Mouse (Mus musculus) inflammation-experienced regulatory T-cells, adult 6 months (primary cell): ENCODE measurements around the gene Lipm. TPM values are rescaled to one million over a fixed set of nuclear protein-coding genes. Genes with fewer than 3 reads are reported as not detected.

Experiments
- ATAC-seq: one replicate; pipeline ENCODE4 v1.8.0; 2017
- polyA plus RNA-seq, 3 experiments: library from polyadenylated mRNA; unstranded; fragments of 100-300 nt; shearing (Covaris generic); gene quantifications; one replicate each; pipeline ENCODE4 v1.2.1; 2017

Lipm gene
- polyA plus RNA-seq, 3 experiments from 2014 or later, result not detected

- no peak for ATAC-seq
Measured at GRCm38 (mm10) chr19:34166386-34166785, 65.7 kb downstream of the Lipm start.

- peak; percentile 69 for ATAC-seq
Measured at GRCm38 (mm10) chr19:34167896-34168661, 67.3 kb downstream of the Lipm start.

DNA sequence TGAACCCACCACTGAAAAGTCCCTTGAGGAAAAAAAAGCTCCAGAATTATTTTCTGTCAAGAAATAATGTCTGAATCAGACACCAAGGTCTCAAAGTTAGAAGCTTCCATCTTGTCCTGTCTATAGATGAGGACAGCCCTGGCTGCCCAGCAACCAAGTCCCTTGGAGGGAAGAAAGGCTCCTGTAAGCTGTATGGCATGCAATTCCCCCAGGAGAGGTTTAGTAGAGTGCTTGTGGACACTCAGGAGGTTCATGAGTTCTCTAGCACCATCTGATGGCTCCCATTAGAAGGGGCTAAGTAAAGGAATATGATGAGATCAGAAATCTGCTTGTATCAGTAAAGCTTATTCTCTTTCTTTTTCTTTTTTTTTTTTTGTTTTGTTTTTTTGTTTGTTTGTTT, 68.4 kb downstream of the Lipm start:
- ATAC-seq, result no peak

GRCm38 (mm10) chr19:34171167-34171566, 70.4 kb downstream of the Lipm start:
- ATAC-seq, result no peak

Other genes with a start within 250 kb of the Lipm start
- not detected for gene Lipf, start 139.7 kb upstream of the Lipm start, polyA plus RNA-seq
- not detected for gene Lipk, start 92.6 kb upstream of the Lipm start, polyA plus RNA-seq
- not detected for gene Lipn, start 33.6 kb upstream of the Lipm start, polyA plus RNA-seq
- not detected for gene Ankrd22, start 65.1 kb downstream of the Lipm start, polyA plus RNA-seq
- gene Stambpl1, start 91.3 kb downstream of the Lipm start, polyA plus RNA-seq, result 10 to 100 TPM; 55.7 to 96.7 (median 78.8) TPM
- under 1 TPM in 2 of 3 experiments, not detected in 1; 0.16 to 0.64 TPM for gene Acta2, start 154.7 kb downstream of the Lipm start, polyA plus RNA-seq
- gene Fas, start 189.7 kb downstream of the Lipm start, polyA plus RNA-seq, result 100 to 1,000 TPM; 124 to 144 (median 139) TPM